Mouse (Mus musculus): Measurements from ENCODE around the gene Cast. TPM values are rescaled to one million over a fixed set of nuclear protein-coding genes. Genes with fewer than 3 reads are reported as not detected.
A peak's percentile ranks its signal among the peaks of the same experiment; 100 is the strongest.

Cast gene
- polyA plus RNA-seq, 1 experiment = 55.3 TPM

DNA sequence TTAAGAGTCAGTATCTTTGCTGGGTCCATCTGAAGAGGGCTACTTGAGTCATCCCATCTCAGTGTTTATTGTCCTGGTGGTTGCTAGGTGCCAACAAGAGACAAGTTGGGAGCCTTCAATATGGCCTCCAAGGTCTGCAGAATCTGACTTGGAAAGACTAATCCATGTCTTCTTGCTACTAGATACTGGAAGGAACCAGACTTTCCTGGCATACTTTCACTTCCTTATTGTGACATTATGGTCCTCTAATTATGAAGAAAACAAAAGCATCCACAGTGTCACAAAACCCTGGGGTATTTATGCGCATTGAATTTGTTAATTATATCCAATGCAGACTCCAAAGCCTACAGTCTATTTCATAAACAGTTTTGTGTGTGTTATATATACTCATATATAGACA, 7.1 kb upstream of the Cast start:
- H3K36me3 ChIP-seq (ENCODE audit: control insufficient read depth, insufficient read depth, low read length, poor library complexity, severe bottlenecking) = no peaks in the 10 kb centered on the region
- H3K4me3 ChIP-seq (ENCODE audit: low read depth, low read length) = no peak overlapping the region
- H3K4me1 ChIP-seq (ENCODE audit: control insufficient read depth, insufficient read depth, low read length) = no peaks in the 10 kb centered on the region
- H3K9me3 ChIP-seq (replicated peaks; ENCODE audit: control insufficient read depth, insufficient read depth, low read length, poor library complexity, severe bottlenecking) = 0 out of 2 replicates have a peak, but pooled peaks cover 2% of the 10 kb centered on the region
- no peak overlapping the region for H3K9ac ChIP-seq (ENCODE audit: low read depth, poor library complexity, severe bottlenecking)
- no peaks in the 10 kb centered on the region for H3K27me3 ChIP-seq (ENCODE audit: control insufficient read depth, insufficient read depth, low read length, poor library complexity, severe bottlenecking)
- TF ChIP-seq POLR2A (IDR thresholded peaks at IDR 0.05; ENCODE audit: insufficient read depth, low read length) = no peak
- TF ChIP-seq CTCF (IDR thresholded peaks at IDR 0.05; ENCODE audit: low read depth, low read length) = no peak
- TF ChIP-seq EP300 (IDR thresholded peaks at IDR 0.05; ENCODE audit: insufficient read depth, low read depth, low read length) = no peak
- no peak overlapping the region for H3K27ac ChIP-seq (ENCODE audit: insufficient read depth, low read length)

DNA sequence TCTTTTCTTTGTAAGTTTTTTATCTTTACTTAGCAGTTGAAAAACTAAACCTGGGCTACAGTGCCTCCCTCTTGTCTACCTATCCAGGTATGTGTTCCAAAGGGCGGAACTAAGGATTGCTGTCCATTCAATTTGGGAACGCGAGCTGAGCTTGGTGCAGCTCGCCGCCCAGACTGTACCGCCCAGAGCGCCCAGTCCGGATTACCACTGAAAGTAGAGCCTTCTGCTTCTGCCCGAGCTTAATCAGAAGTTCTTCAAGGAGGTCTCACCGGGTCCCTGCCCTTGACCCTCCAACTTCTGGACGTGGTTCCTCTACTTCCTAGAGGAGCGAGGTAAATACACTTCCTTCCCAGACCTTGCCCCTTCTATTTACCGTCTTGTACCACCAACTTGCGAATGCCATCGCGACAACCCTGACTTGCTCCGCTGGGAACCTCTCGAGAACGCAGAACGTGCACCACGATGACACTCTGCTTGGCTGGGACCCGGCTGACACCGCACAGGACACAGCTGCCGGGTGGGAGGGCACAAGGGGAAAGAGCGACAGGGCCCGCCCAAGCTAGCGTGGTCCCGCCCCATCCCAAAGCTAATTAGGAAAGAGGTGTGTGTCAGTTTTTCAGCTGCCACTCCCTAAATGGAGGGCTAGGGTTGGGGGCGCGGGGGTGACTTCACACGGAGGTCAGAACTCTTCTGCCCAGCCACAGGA, 1.0 kb downstream of the Cast start:
- Histone ChIP-seq H3K4me1 (ENCODE audit: control insufficient read depth, insufficient read depth, low read length) (no peaks in the 10 kb centered on the region), H3K27me3 (ENCODE audit: control insufficient read depth, insufficient read depth, low read length, poor library complexity, severe bottlenecking) (no peaks in the 10 kb centered on the region), H3K4me3 (ENCODE audit: low read depth, low read length) (peak overlapping the region; percentile 83), H3K27ac (ENCODE audit: insufficient read depth, low read length) (peak overlapping the region; percentile 24; the same call in 1 of the 2 replicates), H3K9me3 (replicated peaks; ENCODE audit: control insufficient read depth, insufficient read depth, low read length, poor library complexity, severe bottlenecking) (no peaks in the 10 kb centered on the region), H3K9ac (ENCODE audit: low read depth, poor library complexity, severe bottlenecking) (peak overlapping the region; percentile 41), H3K36me3 (ENCODE audit: control insufficient read depth, insufficient read depth, low read length, poor library complexity, severe bottlenecking) (no peaks in the 10 kb centered on the region)
- TF ChIP-seq POLR2A (IDR thresholded peaks at IDR 0.05; ENCODE audit: insufficient read depth, low read length) (no peak), EP300 (IDR thresholded peaks at IDR 0.05; ENCODE audit: insufficient read depth, low read depth, low read length) (peak; percentile 42; the same call in 1 of the 2 replicates)

DNA sequence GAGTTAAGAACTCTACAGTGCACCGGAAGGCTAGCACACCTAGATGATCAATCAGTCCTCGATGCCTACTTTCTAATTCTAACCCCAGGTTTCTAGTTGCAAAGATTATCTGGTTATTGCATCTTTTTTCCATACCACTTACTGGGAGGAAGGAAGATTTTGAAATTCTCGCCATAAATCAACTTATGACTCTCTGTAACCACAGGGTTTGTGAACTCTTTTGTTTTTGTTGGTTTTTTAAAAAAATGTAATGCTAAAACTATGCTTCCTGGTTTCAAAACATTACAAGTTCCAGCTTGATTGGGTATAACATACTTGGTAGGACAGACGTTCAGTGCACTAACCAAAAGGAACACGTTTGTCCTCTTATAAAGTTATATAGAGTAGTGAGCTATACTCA, 1.7 kb downstream of the Cast start:
- Histone ChIP-seq H3K27ac (ENCODE audit: insufficient read depth, low read length) (no peak overlapping the region), H3K4me3 (ENCODE audit: low read depth, low read length) (no peak overlapping the region), H3K4me1 (ENCODE audit: control insufficient read depth, insufficient read depth, low read length) (no peaks in the 10 kb centered on the region), H3K36me3 (ENCODE audit: control insufficient read depth, insufficient read depth, low read length, poor library complexity, severe bottlenecking) (no peaks in the 10 kb centered on the region), H3K27me3 (ENCODE audit: control insufficient read depth, insufficient read depth, low read length, poor library complexity, severe bottlenecking) (no peaks in the 10 kb centered on the region), H3K9me3 (replicated peaks; ENCODE audit: control insufficient read depth, insufficient read depth, low read length, poor library complexity, severe bottlenecking) (no peaks in the 10 kb centered on the region), H3K9ac (ENCODE audit: low read depth, poor library complexity, severe bottlenecking) (no peak overlapping the region)
- no peak for TF ChIP-seq POLR2A (IDR thresholded peaks at IDR 0.05; ENCODE audit: insufficient read depth, low read length)
- TF ChIP-seq CTCF (IDR thresholded peaks at IDR 0.05; ENCODE audit: low read depth, low read length) = no peak
- TF ChIP-seq EP300 (IDR thresholded peaks at IDR 0.05; ENCODE audit: insufficient read depth, low read depth, low read length) = no peak

DNA sequence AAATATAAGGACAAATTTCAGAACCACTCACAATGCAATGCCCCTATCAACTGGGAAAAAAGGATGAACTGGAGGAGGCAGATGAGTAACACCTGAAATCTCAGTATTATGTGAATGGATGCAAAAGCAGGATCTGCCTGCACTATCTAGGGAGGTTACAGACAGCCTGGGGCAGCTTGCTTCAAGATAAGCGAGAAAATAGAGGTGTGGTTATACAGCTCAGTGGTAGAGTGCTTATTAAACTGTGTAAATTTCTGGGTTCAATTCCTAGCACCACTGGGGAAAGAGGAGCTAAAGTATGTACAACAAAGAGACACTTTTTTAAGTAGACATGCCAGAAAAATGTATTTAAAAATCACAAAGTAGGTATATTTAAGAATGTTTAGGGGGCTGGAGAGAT, 14.2 kb downstream of the Cast start:
- no peaks in the 10 kb centered on the region for H3K27me3 ChIP-seq (ENCODE audit: control insufficient read depth, insufficient read depth, low read length, poor library complexity, severe bottlenecking)
- H3K9me3 ChIP-seq (replicated peaks; ENCODE audit: control insufficient read depth, insufficient read depth, low read length, poor library complexity, severe bottlenecking) = no peaks in the 10 kb centered on the region
- no peak overlapping the region for H3K4me3 ChIP-seq (ENCODE audit: low read depth, low read length)
- no peaks in the 10 kb centered on the region for H3K36me3 ChIP-seq (ENCODE audit: control insufficient read depth, insufficient read depth, low read length, poor library complexity, severe bottlenecking)
- H3K9ac ChIP-seq (ENCODE audit: low read depth, poor library complexity, severe bottlenecking) = no peak overlapping the region
- no peak overlapping the region for H3K27ac ChIP-seq (ENCODE audit: insufficient read depth, low read length)
- no peaks in the 10 kb centered on the region for H3K4me1 ChIP-seq (ENCODE audit: control insufficient read depth, insufficient read depth, low read length)
- TF ChIP-seq CTCF (IDR thresholded peaks at IDR 0.05; ENCODE audit: low read depth, low read length) = no peak

DNA sequence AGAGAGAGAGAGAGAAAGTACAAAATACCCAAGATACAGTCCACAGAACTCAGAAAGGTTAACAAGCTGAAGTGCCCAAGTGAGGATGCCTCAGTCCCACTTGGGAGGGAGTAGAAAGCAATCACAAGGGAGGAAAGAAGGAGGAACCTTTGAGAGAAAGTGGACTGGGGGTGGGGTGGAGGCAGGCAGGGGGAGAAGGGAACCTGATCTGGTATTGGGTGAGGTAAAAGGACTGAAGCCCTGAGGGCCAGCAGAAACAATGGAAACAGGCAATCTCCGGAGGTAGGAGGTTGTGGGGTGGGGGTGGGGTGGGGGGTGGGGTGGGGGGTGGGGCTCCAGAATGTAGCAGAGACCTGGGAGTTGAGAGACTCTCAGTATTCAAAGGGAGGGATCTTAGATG, 20.9 kb downstream of the Cast start:
- Histone ChIP-seq H3K4me1 (ENCODE audit: control insufficient read depth, insufficient read depth, low read length) (peaks cover 4% of the 10 kb centered on the region), H3K9ac (ENCODE audit: low read depth, poor library complexity, severe bottlenecking) (no peak overlapping the region), H3K27me3 (ENCODE audit: control insufficient read depth, insufficient read depth, low read length, poor library complexity, severe bottlenecking) (no peaks in the 10 kb centered on the region), H3K4me3 (ENCODE audit: low read depth, low read length) (no peak overlapping the region), H3K27ac (ENCODE audit: insufficient read depth, low read length) (no peak overlapping the region), H3K36me3 (ENCODE audit: control insufficient read depth, insufficient read depth, low read length, poor library complexity, severe bottlenecking) (no peaks in the 10 kb centered on the region; the same call in 1 of the 2 replicates), H3K9me3 (replicated peaks; ENCODE audit: control insufficient read depth, insufficient read depth, low read length, poor library complexity, severe bottlenecking) (no peaks in the 10 kb centered on the region)
- TF ChIP-seq CTCF (IDR thresholded peaks at IDR 0.05; ENCODE audit: low read depth, low read length) (no peak), EP300 (IDR thresholded peaks at IDR 0.05; ENCODE audit: insufficient read depth, low read depth, low read length) (peak; percentile 85)

DNA sequence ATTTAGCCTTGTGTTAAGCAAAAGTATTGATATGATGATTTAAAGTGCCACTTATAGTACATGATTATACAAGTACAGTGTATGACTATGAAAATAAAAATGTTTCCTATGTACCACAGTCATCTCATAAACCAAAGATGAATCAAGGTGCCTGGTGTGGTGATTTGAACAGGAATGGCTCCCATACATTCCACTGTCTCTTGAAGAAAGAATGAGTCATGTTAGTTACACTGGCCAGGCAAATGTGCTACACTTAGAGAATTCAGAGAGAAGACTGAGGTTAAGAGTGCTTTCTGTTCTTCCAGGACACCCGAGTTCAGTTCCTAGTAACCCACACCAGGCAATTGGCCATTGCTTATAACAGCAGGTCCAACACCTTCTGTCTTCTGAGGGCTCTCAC, 36.5 kb downstream of the Cast start:
- H3K36me3 ChIP-seq (ENCODE audit: control insufficient read depth, insufficient read depth, low read length, poor library complexity, severe bottlenecking) = no peaks in the 10 kb centered on the region
- H3K27me3 ChIP-seq (ENCODE audit: control insufficient read depth, insufficient read depth, low read length, poor library complexity, severe bottlenecking) = no peaks in the 10 kb centered on the region
- H3K9me3 ChIP-seq (replicated peaks; ENCODE audit: control insufficient read depth, insufficient read depth, low read length, poor library complexity, severe bottlenecking) = no peaks in the 10 kb centered on the region
- no peak overlapping the region for H3K9ac ChIP-seq (ENCODE audit: low read depth, poor library complexity, severe bottlenecking)
- no peak for TF ChIP-seq CTCF (IDR thresholded peaks at IDR 0.05; ENCODE audit: low read depth, low read length)
- TF ChIP-seq POLR2A (IDR thresholded peaks at IDR 0.05; ENCODE audit: insufficient read depth, low read length) = no peak
- TF ChIP-seq EP300 (IDR thresholded peaks at IDR 0.05; ENCODE audit: insufficient read depth, low read depth, low read length) = no peak
- H3K4me3 ChIP-seq (ENCODE audit: low read depth, low read length) = no peak overlapping the region
- peaks cover 1% of the 10 kb centered on the region for H3K4me1 ChIP-seq (ENCODE audit: control insufficient read depth, insufficient read depth, low read length)
- H3K27ac ChIP-seq (ENCODE audit: insufficient read depth, low read length) = no peak overlapping the region
